Mouse (Mus musculus) neural tube, embryonic 11.5 days (tissue): ENCODE measurements around the gene Hist1h3f. TPM values are rescaled to one million over a fixed set of nuclear protein-coding genes. Genes with fewer than 3 reads are reported as not detected.
A peak's percentile ranks its signal among the peaks of the same experiment; 100 is the strongest.

Experiments used
- ATAC-seq: fragments of 200-750 bp; cut with Nextera tagmentation; 2 replicates; pipeline ENCODE4 v1.8.0; 2017; ENCODE audit warnings: moderate number of reproducible peaks, mild to moderate bottlenecking, moderate TSS enrichment, moderate library complexity; ENCODE audit not compliant: insufficient read depth, low FRiP score, low TSS enrichment
- DNase-seq: peaks from one replicate; pipeline ENCODE4 v3.0.0-alpha.2; 2015; ENCODE audit warnings: low spot score
- H3K27ac ChIP-seq: fragments of 300-500 bp; sonication (generic); 2 replicates; pipeline ENCODE4 v1.5.1; 2014; ENCODE audit warnings: low read depth, mild to moderate bottlenecking, low read length
- H3K27me3 ChIP-seq: fragments of 300-500 bp; sonication (generic); 2 replicates; pipeline ENCODE4 v1.6.1; 2014; ENCODE audit warnings: mild to moderate bottlenecking, low read length, mixed read lengths; ENCODE audit not compliant: control insufficient read depth, insufficient read depth
- H3K36me3 ChIP-seq: fragments of 300-500 bp; sonication (generic); 2 replicates; pipeline ENCODE4 v1.6.1; 2014; ENCODE audit warnings: mild to moderate bottlenecking, low read length, moderate library complexity, mixed read lengths; ENCODE audit not compliant: control insufficient read depth, insufficient read depth
- H3K4me1 ChIP-seq: fragments of 300-500 bp; sonication (generic); 2 replicates; pipeline ENCODE4 v1.6.1; 2014; ENCODE audit warnings: low read length, mixed read lengths; ENCODE audit not compliant: control insufficient read depth, insufficient read depth
- H3K4me2 ChIP-seq: fragments of 300-500 bp; sonication (generic); 2 replicates; pipeline ENCODE4 v1.6.1; 2014; ENCODE audit warnings: low read depth, mild to moderate bottlenecking, moderate library complexity
- H3K4me3 ChIP-seq: fragments of 300-500 bp; sonication (generic); 2 replicates; pipeline ENCODE4 v1.5.1; 2014; ENCODE audit warnings: low read depth, low read length
- H3K9ac ChIP-seq: fragments of 300-500 bp; sonication (generic); 2 replicates; pipeline ENCODE4 v1.6.1; 2014; ENCODE audit warnings: mild to moderate bottlenecking, low read length
- H3K9me3 ChIP-seq: fragments of 300-500 bp; sonication (generic); 2 replicates; pipeline ENCODE4 v1.6.1; 2016; ENCODE audit warnings: low read length; ENCODE audit not compliant: control insufficient read depth
- WGBS: fragments of 180-500 bp; shearing (Covaris S2); extraction: QIAGEN DNeasy Blood & Tissue Kit; methylation state at CpG from one replicate; pipeline ENCODE4 v1.1.7; 2014; 5-methylcytosine and 5-hydroxymethylcytosine counted together
- polyA plus RNA-seq: library from polyadenylated mRNA; unstranded; fragments of >200 nt; fragmentation: Nextera tagmentation; extraction: Ambion mirVana; gene quantifications from 2 replicates; pipeline ENCODE4 v1.2.1, GENCODE M21; 2014

The Hist1h3f gene
- polyA plus RNA-seq, 1 experiment from 2014 or later = 1.4 TPM

DNA sequence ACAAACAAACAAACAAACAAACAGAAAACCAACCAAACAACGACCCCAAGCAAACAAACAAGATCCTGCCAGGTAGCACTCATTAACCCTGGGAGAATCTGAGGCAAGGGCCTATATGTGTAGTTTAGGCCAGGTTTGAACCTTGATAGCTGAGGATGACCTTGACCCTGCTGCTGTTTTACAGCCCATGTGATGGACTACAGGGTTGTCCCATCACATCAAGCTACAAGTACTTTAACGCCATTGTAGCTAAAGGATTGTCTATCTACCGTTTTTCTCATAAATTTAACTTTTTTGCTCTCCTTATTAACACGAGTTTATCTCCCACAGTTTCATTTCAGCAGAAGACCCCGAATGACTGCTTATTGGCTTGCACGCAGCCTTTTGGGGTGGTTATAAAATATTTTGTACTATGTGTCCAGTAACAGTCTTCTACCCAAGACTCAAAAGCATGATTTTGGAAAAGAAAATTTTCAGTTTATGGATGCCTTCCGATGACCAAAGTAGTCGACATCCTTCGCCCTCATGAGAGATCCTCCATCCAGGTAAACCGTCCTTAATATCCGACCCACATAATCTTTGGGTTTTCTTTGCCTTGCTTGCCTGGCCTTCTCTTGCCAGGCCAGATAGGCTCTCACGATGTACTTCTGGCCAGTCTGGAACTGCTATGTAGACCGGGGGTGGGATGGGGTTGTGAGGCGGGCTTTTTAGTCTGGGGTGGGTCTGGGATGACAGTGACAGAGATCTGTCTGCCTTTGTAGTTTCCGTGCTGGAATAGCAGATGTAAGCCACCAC lies 27.8 kb upstream of the Hist1h3f start:
- DNase-seq (peak; percentile 30), ATAC-seq (no peak)
- 53% methylated on average over 15 of the region's 15 CpGs for WGBS
- Histone ChIP-seq H3K4me1 (no peaks in the 10 kb centered on the region), H3K9me3 (no peaks in the 10 kb centered on the region), H3K9ac (no peak overlapping the region), H3K4me3 (peak overlapping the region; percentile 45), H3K27me3 (no peaks in the 10 kb centered on the region), H3K27ac (no peak overlapping the region), H3K36me3 (no peaks in the 10 kb centered on the region), H3K4me2 (peak overlapping the region; percentile 36)

DNA sequence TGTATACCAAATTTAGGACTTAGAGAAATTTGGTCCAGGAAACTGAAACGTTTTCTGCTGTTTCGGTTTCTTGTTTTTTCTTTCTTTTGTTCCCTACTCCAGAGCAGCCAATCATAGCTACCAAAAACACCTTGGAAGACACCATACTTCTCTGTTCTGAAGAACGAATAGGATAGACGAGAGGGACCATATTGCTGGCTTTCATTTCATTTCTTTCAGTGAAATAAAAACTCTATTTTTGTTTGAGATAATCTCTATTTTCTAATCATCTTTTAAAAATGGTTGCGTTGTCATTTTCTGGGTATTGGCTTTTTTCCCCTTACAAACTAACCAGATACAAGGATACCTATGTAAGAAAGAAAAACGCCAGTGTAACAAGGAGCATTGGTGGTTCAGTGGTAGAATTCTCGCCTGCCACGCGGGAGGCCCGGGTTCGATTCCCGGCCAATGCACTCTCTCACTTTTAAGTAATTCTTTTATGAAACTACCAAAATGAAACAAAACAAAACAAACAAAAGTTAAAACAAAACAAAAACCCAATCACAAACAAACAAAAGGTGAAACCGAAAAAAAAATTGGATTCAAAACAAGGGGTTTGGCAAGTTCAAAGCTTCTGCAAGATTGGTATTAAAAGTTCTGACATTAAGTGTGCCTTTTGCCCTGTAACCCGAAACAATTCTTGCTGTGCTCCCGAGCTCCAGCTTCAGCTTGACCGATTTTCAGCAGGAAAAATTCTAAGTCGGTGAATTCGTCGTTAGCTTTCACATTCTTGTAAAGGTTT lies 26.8 kb upstream of the Hist1h3f start:
- H3K4me1 ChIP-seq = no peaks in the 10 kb centered on the region
- no peak overlapping the region for H3K27ac ChIP-seq
- H3K9ac ChIP-seq = peak overlapping the region; percentile 3; the same call in 1 of the 2 replicates
- H3K27me3 ChIP-seq = no peaks in the 10 kb centered on the region
- DNase-seq = peak; percentile 76
- no peaks in the 10 kb centered on the region for H3K9me3 ChIP-seq
- peak overlapping the region; percentile 84 for H3K4me2 ChIP-seq
- no peaks in the 10 kb centered on the region for H3K36me3 ChIP-seq
- peak; percentile 67 for ATAC-seq
- WGBS = under 1% methylated on average over 19 of the region's 19 CpGs
- H3K4me3 ChIP-seq = peak overlapping the region; percentile 45

DNA sequence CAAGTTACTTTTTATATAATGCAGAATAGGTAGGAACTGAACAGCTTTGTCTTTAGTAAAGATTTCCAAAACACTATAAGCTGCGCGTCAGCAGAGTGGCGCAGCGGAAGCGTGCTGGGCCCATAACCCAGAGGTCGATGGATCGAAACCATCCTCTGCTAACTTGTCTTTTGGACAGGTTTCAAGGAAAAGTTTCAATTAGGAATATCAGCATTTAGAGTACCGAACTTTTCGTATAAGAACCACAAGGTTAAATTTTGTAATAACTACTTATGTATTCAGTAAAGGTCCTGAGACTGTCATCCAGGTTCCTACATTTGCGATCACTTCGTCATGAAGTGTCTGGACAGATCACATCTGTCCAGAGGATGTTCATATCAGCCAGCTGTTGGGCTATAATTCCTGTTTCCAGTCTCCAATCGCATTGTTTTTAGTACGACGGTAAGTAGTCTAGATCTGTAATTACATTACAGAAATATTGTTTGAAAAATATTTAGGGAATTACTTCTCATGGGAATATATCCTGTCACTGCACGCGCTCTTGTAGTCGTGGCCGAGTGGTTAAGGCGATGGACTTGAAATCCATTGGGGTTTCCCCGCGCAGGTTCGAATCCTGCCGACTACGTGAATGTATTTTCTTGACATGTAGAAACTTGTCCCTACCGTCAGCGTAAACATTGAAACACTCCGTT lies 26.1 kb upstream of the Hist1h3f start:
- DNase-seq (peak; percentile 88), ATAC-seq (peak; percentile 81)
- Histone ChIP-seq H3K4me1 (no peaks in the 10 kb centered on the region), H3K4me3 (peak overlapping the region; percentile 45), H3K36me3 (no peaks in the 10 kb centered on the region), H3K9ac (no peak overlapping the region), H3K4me2 (peak overlapping the region; percentile 84), H3K9me3 (no peaks in the 10 kb centered on the region), H3K27ac (no peak overlapping the region), H3K27me3 (no peaks in the 10 kb centered on the region)
- under 1% methylated on average over 27 of the region's 27 CpGs for WGBS

DNA sequence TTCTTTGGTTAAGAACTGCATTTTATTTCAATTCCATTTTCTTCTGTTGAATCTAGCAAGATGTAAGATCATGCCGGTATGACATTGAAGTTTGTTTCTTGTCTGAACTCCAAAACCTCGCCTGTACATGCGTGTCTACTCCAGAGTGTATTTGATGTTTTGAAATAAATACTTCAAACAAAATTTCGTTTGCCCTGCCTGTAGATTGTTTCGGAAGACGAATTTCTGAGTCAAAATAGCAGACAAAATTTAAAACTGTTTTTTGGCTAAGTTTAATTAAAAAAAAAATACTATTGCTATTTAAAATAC lies 25.6 kb upstream of the Hist1h3f start:
- Histone ChIP-seq H3K4me3 (peak overlapping the region; percentile 45), H3K36me3 (no peaks in the 10 kb centered on the region), H3K9ac (no peak overlapping the region), H3K4me1 (no peaks in the 10 kb centered on the region), H3K27me3 (no peaks in the 10 kb centered on the region), H3K27ac (no peak overlapping the region), H3K4me2 (peak overlapping the region; percentile 84), H3K9me3 (no peaks in the 10 kb centered on the region)
- WGBS = 1% methylated on average over 6 of the region's 6 CpGs
- DNase-seq = no peak
- ATAC-seq = no peak

DNA sequence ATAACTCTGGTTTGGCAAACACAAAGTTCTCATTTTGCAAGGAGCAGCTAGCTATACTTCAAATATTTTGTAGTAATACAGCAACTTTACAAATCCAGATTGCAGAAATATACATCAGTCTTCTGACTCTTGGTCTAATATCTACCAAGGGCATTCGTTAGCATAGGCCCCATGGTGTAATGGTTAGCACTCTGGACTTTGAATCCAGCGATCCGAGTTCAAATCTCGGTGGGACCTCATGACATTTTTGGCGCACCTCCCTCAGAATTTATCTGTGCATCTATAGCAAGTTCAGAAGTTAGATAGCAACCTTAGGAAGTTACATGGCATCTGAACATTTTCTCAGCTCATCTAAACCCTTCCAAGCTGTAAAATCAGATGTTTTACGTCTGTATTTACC lies 25.0 kb upstream of the Hist1h3f start:
- peak overlapping the region; percentile 51 for H3K4me2 ChIP-seq
- WGBS = under 1% methylated on average over 6 of the region's 6 CpGs
- H3K36me3 ChIP-seq = no peaks in the 10 kb centered on the region
- no peaks in the 10 kb centered on the region for H3K4me1 ChIP-seq
- ATAC-seq (peak; percentile 45; the same call in 1 of the 2 replicates), DNase-seq (peak; percentile 80)
- no peaks in the 10 kb centered on the region for H3K9me3 ChIP-seq
- no peak overlapping the region for H3K27ac ChIP-seq
- H3K27me3 ChIP-seq = no peaks in the 10 kb centered on the region
- peak overlapping the region; percentile 45 for H3K4me3 ChIP-seq
- H3K9ac ChIP-seq = no peak overlapping the region

DNA sequence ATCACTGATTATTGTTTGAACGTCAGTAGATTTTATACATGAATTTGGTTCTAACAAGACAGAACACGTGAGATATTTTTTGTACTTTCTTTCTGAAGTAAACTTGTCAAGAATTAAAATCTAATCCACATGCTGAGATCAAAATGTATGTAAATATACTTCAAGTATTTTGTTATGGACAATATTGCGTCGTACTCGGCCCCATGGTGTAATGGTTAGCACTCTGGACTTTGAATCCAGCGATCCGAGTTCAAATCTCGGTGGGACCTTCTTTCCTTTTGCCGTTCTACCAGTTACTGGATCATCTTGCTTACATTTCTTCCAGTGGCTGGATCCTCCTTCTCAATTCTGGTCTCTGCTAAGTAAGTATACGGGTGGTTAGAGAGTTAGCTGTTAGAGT lies 24.4 kb upstream of the Hist1h3f start:
- WGBS = 2% methylated on average over 10 of the region's 10 CpGs
- H3K4me3 ChIP-seq = peak overlapping the region; percentile 45
- no peaks in the 10 kb centered on the region for H3K4me1 ChIP-seq
- peak; percentile 80 for DNase-seq
- no peak overlapping the region for H3K9ac ChIP-seq
- peak; percentile 54; the same call in 1 of the 2 replicates for ATAC-seq
- H3K9me3 ChIP-seq = no peaks in the 10 kb centered on the region
- no peak overlapping the region for H3K27ac ChIP-seq
- H3K36me3 ChIP-seq = no peaks in the 10 kb centered on the region
- H3K27me3 ChIP-seq = no peaks in the 10 kb centered on the region
- peak overlapping the region; percentile 51 for H3K4me2 ChIP-seq

DNA sequence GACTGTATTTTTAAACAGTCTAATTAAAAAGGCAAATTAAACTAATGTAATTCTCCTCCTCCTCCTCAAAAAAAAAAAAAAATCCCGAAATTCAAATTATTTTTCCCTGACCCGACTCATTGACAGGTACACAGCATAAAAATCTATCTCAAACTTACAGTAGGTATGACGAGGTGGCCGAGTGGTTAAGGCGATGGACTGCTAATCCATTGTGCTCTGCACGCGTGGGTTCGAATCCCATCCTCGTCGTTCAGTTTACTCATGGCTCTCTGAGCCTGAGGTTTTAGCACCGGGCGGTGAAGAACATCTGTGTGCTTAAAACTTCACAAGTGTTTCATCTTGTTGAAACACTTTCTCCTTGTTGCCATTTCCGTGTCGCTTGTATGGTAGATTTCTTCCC lies 22.1 kb upstream of the Hist1h3f start:
- Histone ChIP-seq H3K9ac (no peak overlapping the region), H3K9me3 (no peaks in the 10 kb centered on the region), H3K36me3 (no peaks in the 10 kb centered on the region), H3K4me2 (no peak overlapping the region), H3K4me3 (no peak overlapping the region), H3K27me3 (no peaks in the 10 kb centered on the region), H3K27ac (no peak overlapping the region), H3K4me1 (no peaks in the 10 kb centered on the region)
- under 1% methylated on average over 14 of the region's 14 CpGs for WGBS
- peak; percentile 80 for DNase-seq
- ATAC-seq = no peak

DNA sequence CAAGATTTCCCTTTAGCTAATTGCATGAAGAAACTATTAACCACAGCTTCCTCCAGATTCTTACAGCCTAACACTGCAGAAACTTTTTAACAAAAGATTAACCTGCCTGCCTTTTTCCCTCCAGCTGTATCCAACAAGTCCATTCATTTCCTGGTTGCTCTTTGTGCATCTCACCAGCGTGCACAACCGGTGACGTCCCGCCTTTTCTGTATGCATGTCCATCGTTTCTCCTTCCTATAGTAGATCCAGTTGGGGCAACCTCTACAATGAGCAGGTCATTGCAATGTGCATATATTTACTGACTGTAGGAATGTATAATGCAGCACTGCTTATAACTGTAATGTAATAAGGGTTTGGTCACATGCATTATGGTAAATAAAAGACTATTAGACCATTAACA lies 19.9 kb upstream of the Hist1h3f start:
- no peak overlapping the region for H3K4me2 ChIP-seq
- ATAC-seq (no peak), DNase-seq (no peak)
- 52% methylated on average over 5 of the region's 5 CpGs for WGBS
- H3K9me3 ChIP-seq = no peaks in the 10 kb centered on the region
- no peak overlapping the region for H3K9ac ChIP-seq
- peaks cover 1% of the 10 kb centered on the region for H3K4me1 ChIP-seq
- H3K36me3 ChIP-seq = no peaks in the 10 kb centered on the region
- no peak overlapping the region for H3K27ac ChIP-seq
- no peak overlapping the region for H3K4me3 ChIP-seq
- H3K27me3 ChIP-seq = no peaks in the 10 kb centered on the region
